Mouse (Mus musculus) liver, adult 10 weeks (tissue): ENCODE results near the gene 3110082J24Rik. TPM values are rescaled to one million over a fixed set of nuclear protein-coding genes. Genes with fewer than 3 reads are reported as not detected.

Experiments used
- polyA plus RNA-seq: library from polyadenylated mRNA; stranded (reverse); fragments of 350-450 nt; fragmentation: Illumina TruSeq; extraction: RNeasy Lipid Tissue Mini Kit (QIAGEN cat#74804); gene quantifications from one replicate; pipeline ENCODE4 v1.2.3, GENCODE M21; 2014; ENCODE audit warnings: low read depth, low replicate concordance

The 3110082J24Rik gene
- not detected for polyA plus RNA-seq

GRCm38 (mm10) chr5:30105668-30106300 is at the start of gene 3110082J24Rik:
TSS of gene 3110082J24Rik (minus strand) at chr5:30106086.

GRCm38 (mm10) chr5:30154474-30155394 is 48.8 kb upstream of the 3110082J24Rik start, which contains the start of the genes Hadha and Hadhb:
TSS of gene Hadha (minus strand) at chr5:30155162.
TSS of gene Hadhb (plus strand) at chr5:30155248.

GRCm38 (mm10) chr5:30104841-30105667 is 832 bp downstream of the 3110082J24Rik start, which contains the start of gene Garem2:
TSS of gene Garem2 (plus strand) at chr5:30105161.

DNA sequence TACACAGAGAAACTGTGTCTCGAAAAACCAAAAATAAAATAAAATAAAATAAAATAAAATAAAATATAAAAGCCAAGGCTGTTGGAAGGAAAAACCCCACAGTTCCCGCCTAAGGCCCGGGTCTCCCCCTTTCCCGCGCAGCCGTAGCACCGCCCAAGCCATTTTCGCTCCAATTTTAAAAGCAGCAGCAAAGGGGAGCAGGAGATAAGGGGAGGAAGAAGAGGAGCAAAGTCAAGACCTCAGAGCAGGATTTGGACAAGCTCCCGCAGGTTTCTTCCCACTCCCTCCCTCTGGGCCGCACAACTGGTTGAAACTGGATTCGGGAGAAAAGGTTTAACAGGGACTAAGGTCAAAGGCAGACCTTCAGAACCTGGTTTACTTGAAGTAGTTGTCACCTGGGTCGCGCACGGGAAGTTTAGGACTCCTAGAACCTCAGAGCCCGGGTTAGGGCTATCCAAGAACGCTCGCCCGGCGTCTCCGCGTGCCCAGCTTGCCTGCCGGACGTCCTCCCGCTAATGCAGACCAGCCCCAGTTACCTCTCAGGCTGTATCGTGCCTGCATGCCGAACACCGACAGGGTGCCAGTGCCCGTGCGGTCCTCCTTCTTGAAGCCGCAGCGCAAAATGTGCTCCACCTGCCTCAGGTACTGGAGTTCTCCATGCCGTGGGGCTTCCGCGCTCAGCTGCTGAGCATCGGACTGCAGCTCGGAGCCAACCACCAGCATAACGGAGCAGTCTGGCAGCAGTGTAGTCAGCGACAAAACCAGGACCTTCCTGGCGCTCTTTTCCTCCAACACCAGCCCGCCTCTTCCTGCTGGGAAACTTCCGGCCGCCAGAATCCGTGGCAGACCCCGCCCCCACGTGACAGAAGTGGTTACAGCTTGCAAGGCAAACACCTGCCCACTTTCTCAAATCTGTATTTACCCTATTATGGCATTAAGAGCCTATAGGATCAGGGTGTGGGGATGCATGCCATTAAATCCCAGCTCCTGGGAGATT is 32.8 kb downstream of the 3110082J24Rik start, which contains the start of gene Tyms:
Tyms (minus strand) TSS at position 793 of the 997 bp plus-strand sequence.

Other genes with a start within 250 kb of the 3110082J24Rik start
- gene Il6, start 93.0 kb downstream of the 3110082J24Rik start, polyA plus RNA-seq = 0.32 TPM
- gene Tyms, start 32.5 kb downstream of the 3110082J24Rik start, polyA plus RNA-seq = 17.0 TPM
- not detected for gene Garem2, start 925 bp downstream of the 3110082J24Rik start, polyA plus RNA-seq
- 232 TPM for gene Hadha, start 49.1 kb upstream of the 3110082J24Rik start, polyA plus RNA-seq
- 654 TPM for gene Hadhb, start 49.2 kb upstream of the 3110082J24Rik start, polyA plus RNA-seq
- not detected for gene Adgrf3, start 99.6 kb upstream of the 3110082J24Rik start, polyA plus RNA-seq
- gene Selenoi, start 126.5 kb upstream of the 3110082J24Rik start, polyA plus RNA-seq = 58.9 TPM
- 1.6 TPM for gene Drc1, start 175.3 kb upstream of the 3110082J24Rik start, polyA plus RNA-seq